Comparison of ENCODE assay signal across 9 mouse cellular contexts in genomic region chr5:53638647-53639046, GRCm38 (mm10).
DNase-seq lines count a peak whose midpoint lies in the region; ATAC-seq and TF ChIP-seq lines count a peak whose summit lies in the region.
"Had no signal": no experiment of that assay in that cellular context is flagged by ENCODE, and none has a peak within 500 bp of the region (broad histone marks: within the 10 kb centered on the region; RNA-seq: fewer than 3 reads in every experiment).

No protein-coding gene starts in this region.

- intact Hi-C loops in heart, adult 2 months (cut with DNase I): loop anchor here (1.0 to 2.0 kb wide), 2 partner anchors 44 to 283 kb away; no protein-coding TSS in a partner anchor
- intact Hi-C loops in heart, postnatal 25 days (cut with DNase I): loop anchor here (2.0 kb wide), 2 partner anchors 284 to 312 kb away; no protein-coding TSS in a partner anchor

- H3K27me3 ChIP-seq in heart, adult 2 months (ENCODE audit: control insufficient read depth, insufficient read depth, low read length): no peaks in the 10 kb centered on the region
- H3K27me3 ChIP-seq in liver, postnatal 0 days (ENCODE audit: insufficient read depth, low read length): no peaks in the 10 kb centered on the region
- H3K27me3 ChIP-seq in liver, embryonic 12.5 days (replicated peaks): no peaks in the 10 kb centered on the region
- H3K27me3 ChIP-seq: liver, embryonic 15.5 days had no signal

- ATAC-seq in liver, postnatal 0 days: no peak
- ATAC-seq in liver, embryonic 12.5 days: no peak

- no peak for DNase-seq in heart, adult 2 months
- no peak for DNase-seq in heart, postnatal 25 days (ENCODE audit: low spot score)
- no peak for DNase-seq in liver, postnatal 0 days
- peak; percentile 4 for DNase-seq in T-cell, adult 2 months (ENCODE audit: low spot score)
- DNase-seq in retina, postnatal 7 days (ENCODE audit: low read depth, low spot score): peak; percentile 9
- DNase-seq in frontal cortex, postnatal 14 days (ENCODE audit: low spot score in 2 of 2): no peak
- DNase-seq in left cerebral cortex, adult 11 months (ENCODE audit: low spot score): no peak

- H3K9me3 ChIP-seq in liver, postnatal 0 days (ENCODE audit: low read length): no peaks in the 10 kb centered on the region
- no peaks in the 10 kb centered on the region for H3K9me3 ChIP-seq in liver, embryonic 12.5 days (replicated peaks)
- H3K9me3 ChIP-seq: liver, embryonic 15.5 days had no signal

- no peaks in the 10 kb centered on the region for H3K4me1 ChIP-seq in heart, adult 2 months (ENCODE audit: control insufficient read depth, insufficient read depth, low read length)
- no peaks in the 10 kb centered on the region for H3K4me1 ChIP-seq in liver, postnatal 0 days (ENCODE audit: insufficient read depth)
- peaks cover 29% of the 10 kb centered on the region for H3K4me1 ChIP-seq in liver, embryonic 12.5 days

- no peak overlapping the region for H3K4me3 ChIP-seq in heart, adult 2 months
- no peak overlapping the region for H3K4me3 ChIP-seq in liver, postnatal 0 days (ENCODE audit: low read depth, low read length)
- no peak overlapping the region for H3K4me3 ChIP-seq in liver, embryonic 12.5 days
- H3K4me3 ChIP-seq: liver, embryonic 15.5 days had no signal

- H3K79me2 ChIP-seq in heart, adult 2 months (replicated peaks; ENCODE audit: control insufficient read depth, insufficient read depth, low read length): no peaks in the 10 kb centered on the region

- no peak overlapping the region for H3K4me2 ChIP-seq in liver, postnatal 0 days (ENCODE audit: low read depth, low read length)
- H3K4me2 ChIP-seq in liver, embryonic 12.5 days: no peak overlapping the region
- H3K4me2 ChIP-seq: liver, embryonic 15.5 days had no signal

- WGBS in heart, adult 2 months: 70% methylated on average over 3 of the region's 3 CpGs
- 62% methylated on average over 3 of the region's 3 CpGs for WGBS in liver, postnatal 0 days (ENCODE audit: insufficient replicate concordance)
- 59% methylated on average over 3 of the region's 3 CpGs for WGBS in liver, embryonic 12.5 days (ENCODE audit: insufficient replicate concordance)

- TF ChIP-seq POLR2A in heart, adult 2 months (IDR thresholded peaks at IDR 0.05; ENCODE audit: insufficient read depth, low read depth, low read length): no peak

- H3K36me3 ChIP-seq in heart, adult 2 months (ENCODE audit: control insufficient read depth, insufficient read depth, low read length): no peaks in the 10 kb centered on the region; the same call in 1 of the 2 replicates
- peaks cover 8% of the 10 kb centered on the region; the same call in 1 of the 2 replicates for H3K36me3 ChIP-seq in liver, postnatal 0 days (replicated peaks; ENCODE audit: insufficient read depth, low read length)
- peaks cover 10% of the 10 kb centered on the region for H3K36me3 ChIP-seq in liver, embryonic 12.5 days
- H3K36me3 ChIP-seq: liver, embryonic 15.5 days had no signal

- TF ChIP-seq EP300 in heart, adult 2 months (IDR thresholded peaks at IDR 0.05; ENCODE audit: insufficient read depth, low read depth, low read length): no peak
- no peak for TF ChIP-seq EP300 in liver, postnatal 0 days (IDR thresholded peaks at IDR 0.05; ENCODE audit: low read depth)

- TF ChIP-seq CTCF in heart, adult 2 months (IDR thresholded peaks at IDR 0.05): peak; percentile 86
- peak; percentile 64 for TF ChIP-seq CTCF in liver, postnatal 0 days (IDR thresholded peaks at IDR 0.05; ENCODE audit: low read depth)

- H3K27ac ChIP-seq in heart, adult 2 months: no peak overlapping the region
- no peak overlapping the region for H3K27ac ChIP-seq in liver, postnatal 0 days (ENCODE audit: low read depth)
- no peak overlapping the region for H3K27ac ChIP-seq in liver, embryonic 12.5 days
- H3K27ac ChIP-seq: liver, embryonic 15.5 days had no signal

- no peak overlapping the region for H3K9ac ChIP-seq in heart, adult 2 months (ENCODE audit: low read depth, low read length)
- no peak overlapping the region for H3K9ac ChIP-seq in liver, postnatal 0 days (replicated peaks)
- H3K9ac ChIP-seq in liver, embryonic 12.5 days: no peak overlapping the region
- H3K9ac ChIP-seq: liver, embryonic 15.5 days had no signal

Comparison
In these comparisons a context has a peak if more than half of its experiments do, and no peak if none do; other contexts are left out.
1. DNase-seq: peak in T-cell, adult 2 months (single experiment) and retina, postnatal 7 days (single experiment); none in heart, adult 2 months (0 of 2), heart, postnatal 25 days (single experiment), liver, postnatal 0 days (single experiment), frontal cortex, postnatal 14 days (0 of 2) and left cerebral cortex, adult 11 months (single experiment).